Mouse (Mus musculus): ENCODE measurements at regions not wholly inside any gene's neighbourhood (a gene's known extent, or its start where the extent isn't known, plus 50 kb on each side); places are given as distances from the start of the nearest gene placed in this dataset.

GRCm38 (mm10) chr6:95198611-95199010 lies 81.6 kb downstream of the Kbtbd8 start:
- TF ChIP-seq TCF12 (IDR thresholded peaks at IDR 0.05; ENCODE audit: low read depth, low read length) = no peak
- TF ChIP-seq HCFC1 (IDR thresholded peaks at IDR 0.05; ENCODE audit: low read depth, low read length) = no peak
- no peak for TF ChIP-seq E2F4 (IDR thresholded peaks at IDR 0.05; ENCODE audit: insufficient replicate concordance, low read depth, low read length)
- TF ChIP-seq MAZ (IDR thresholded peaks at IDR 0.05; ENCODE audit: low read depth, low read length) = no peak
- no peak for TF ChIP-seq RAD21 (IDR thresholded peaks at IDR 0.05; ENCODE audit: low read depth, low read length)
- no peak for TF ChIP-seq CHD2 (IDR thresholded peaks at IDR 0.05; ENCODE audit: low read length)
- H3K4me1 ChIP-seq (ENCODE audit: control insufficient read depth in 1 of 2, insufficient read depth in 2 of 2) = no peaks in the 10 kb centered on the region
- in situ Hi-C loops (cut with MboI; ENCODE audit: low pct_ligation_motif_present, low pct_unique_long_range_greater_than_20kb, low sequenced_read_pairs) = no loop called here
- H3K4me3 ChIP-seq (replicated peaks in 1 of 3; ENCODE audit: low read depth in 2 of 3, low read length in 2 of 3, poor library complexity in 1 of 3) = no peak overlapping the region
- dilution Hi-C loops (cut with MboI; ENCODE audit: extremely low pct_ligation_motif_present, extremely low pct_unique_long_range_greater_than_20kb, low sequenced_read_pairs) = no loop called here
- H3K36me3 ChIP-seq (replicated peaks in 1 of 2; ENCODE audit: control insufficient read depth in 1 of 2, insufficient read depth in 1 of 2, low read length in 1 of 2) = no peaks in the 10 kb centered on the region
- no peak for DNase-seq (ENCODE audit: extremely low read depth)
- H3K9me3 ChIP-seq (replicated peaks; ENCODE audit: low read length) = no peaks in the 10 kb centered on the region
- no peaks in the 10 kb centered on the region for H3K27me3 ChIP-seq (replicated peaks)
- no peaks in the 10 kb centered on the region for H3K79me2 ChIP-seq (replicated peaks; ENCODE audit: control insufficient read depth, extremely low read depth, insufficient read depth, poor library complexity, severe bottlenecking)
- no peak overlapping the region for H3K4me2 ChIP-seq (ENCODE audit: insufficient read depth, low read depth, poor library complexity, severe bottlenecking)
- no peak overlapping the region for H3K27ac ChIP-seq (ENCODE audit: insufficient read depth, low read depth)
- no peak overlapping the region for H3K9ac ChIP-seq (ENCODE audit: insufficient read depth, low read depth)

GRCm38 (mm10) chr6:95202291-95202790 lies 85.3 kb downstream of the Kbtbd8 start:
- in situ Hi-C loops (cut with MboI; ENCODE audit: low pct_ligation_motif_present, low pct_unique_long_range_greater_than_20kb, low sequenced_read_pairs) = no loop called here

DNA sequence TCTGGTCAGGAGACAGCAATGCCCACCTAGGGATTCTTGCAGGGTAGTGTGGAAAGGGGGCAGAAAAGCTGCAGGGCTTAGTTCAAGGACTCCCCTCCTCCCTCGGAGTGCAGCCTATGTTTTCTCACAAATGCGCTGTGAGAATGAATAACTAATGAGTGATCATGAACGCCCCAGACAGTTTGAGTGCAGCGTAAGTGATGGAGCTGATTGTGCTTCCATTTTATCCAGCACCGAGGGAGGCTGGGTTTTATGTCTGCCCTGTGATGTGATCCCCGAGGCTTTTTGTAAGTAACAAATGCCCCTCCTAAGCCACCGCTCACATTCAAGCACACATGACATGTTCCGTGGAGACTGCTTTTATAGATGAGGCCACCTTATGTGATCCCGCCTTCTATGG lies 85.9 kb downstream of the Kbtbd8 start:
- H3K79me2 ChIP-seq (replicated peaks; ENCODE audit: control insufficient read depth, extremely low read depth, insufficient read depth, poor library complexity, severe bottlenecking) = no peaks in the 10 kb centered on the region
- no peak overlapping the region for H3K4me2 ChIP-seq (ENCODE audit: insufficient read depth, low read depth, poor library complexity, severe bottlenecking)
- no peak overlapping the region for H3K27ac ChIP-seq (ENCODE audit: insufficient read depth, low read depth)
- no peaks in the 10 kb centered on the region for H3K9me3 ChIP-seq (replicated peaks; ENCODE audit: low read length)
- H3K4me3 ChIP-seq (replicated peaks in 1 of 3; ENCODE audit: low read depth in 2 of 3, low read length in 2 of 3, poor library complexity in 1 of 3) = no peak overlapping the region
- TF ChIP-seq CTCF (conservative IDR thresholded peaks at IDR 0.05 in 1 of 2, IDR thresholded peaks at IDR 0.05 in 1 of 2; ENCODE audit: low read depth in 2 of 2, low read length in 2 of 2) (no peak), ZKSCAN1 (IDR thresholded peaks at IDR 0.05; ENCODE audit: borderline replicate concordance, low read depth, low read length) (no peak), MAZ (IDR thresholded peaks at IDR 0.05; ENCODE audit: low read depth, low read length) (no peak), EP300 (IDR thresholded peaks at IDR 0.05; ENCODE audit: low read length) (no peak), TBP (conservative IDR thresholded peaks at IDR 0.05; ENCODE audit: low read depth, low read length) (no peak), ZC3H11A (IDR thresholded peaks at IDR 0.05; ENCODE audit: low read depth, low read length) (no peak), SMC3 (IDR thresholded peaks at IDR 0.05; ENCODE audit: low read depth, low read length) (no peak), ELF1 (IDR thresholded peaks at IDR 0.05; ENCODE audit: low read depth, low read length) (no peak), CHD2 (IDR thresholded peaks at IDR 0.05; ENCODE audit: low read length) (no peak), RAD21 (IDR thresholded peaks at IDR 0.05; ENCODE audit: low read depth, low read length) (no peak), ZNF384 (IDR thresholded peaks at IDR 0.05; ENCODE audit: low read depth, low read length) (no peak), KAT2A (IDR thresholded peaks at IDR 0.05; ENCODE audit: insufficient replicate concordance, low read length) (no peak), NRF1 (IDR thresholded peaks at IDR 0.05; ENCODE audit: low read depth, low read length) (no peak), UBTF (IDR thresholded peaks at IDR 0.05; ENCODE audit: low read depth, low read length) (no peak), ETS1 (conservative IDR thresholded peaks at IDR 0.05; ENCODE audit: low read depth, low read length) (no peak), RCOR1 (conservative IDR thresholded peaks at IDR 0.05; ENCODE audit: low read depth, low read length) (no peak), IRF4 (IDR thresholded peaks at IDR 0.05; ENCODE audit: low read depth, low read length) (no peak), BHLHE40 (IDR thresholded peaks at IDR 0.05; ENCODE audit: low read depth, low read length) (no peak)
- no peak overlapping the region for H3K9ac ChIP-seq (ENCODE audit: insufficient read depth, low read depth)
- peaks cover 0 to 9% of the 10 kb centered on the region in 2 experiments; a peak in 2 of 4 replicates for H3K4me1 ChIP-seq (ENCODE audit: control insufficient read depth in 1 of 2, insufficient read depth in 2 of 2)
- H3K27me3 ChIP-seq (replicated peaks) = no peaks in the 10 kb centered on the region
- DNase-seq (ENCODE audit: extremely low read depth) = no peak
- H3K36me3 ChIP-seq (replicated peaks in 1 of 2; ENCODE audit: control insufficient read depth in 1 of 2, insufficient read depth in 1 of 2, low read length in 1 of 2) = no peaks in the 10 kb centered on the region
- dilution Hi-C loops (cut with MboI; ENCODE audit: extremely low pct_ligation_motif_present, extremely low pct_unique_long_range_greater_than_20kb, low sequenced_read_pairs) = no loop called here
- in situ Hi-C loops (cut with MboI; ENCODE audit: low pct_ligation_motif_present, low pct_unique_long_range_greater_than_20kb, low sequenced_read_pairs) = no loop called here

More at GRCm38 (mm10) chr6:95202291-95202790, 85.3 kb downstream of the Kbtbd8 start:
- Histone ChIP-seq H3K27me3 (replicated peaks) (no peaks in the 10 kb centered on the region), H3K4me3 (replicated peaks in 1 of 3; ENCODE audit: low read depth in 2 of 3, low read length in 2 of 3, poor library complexity in 1 of 3) (no peak overlapping the region), H3K9ac (ENCODE audit: insufficient read depth, low read depth) (no peak overlapping the region), H3K4me1 (ENCODE audit: control insufficient read depth in 1 of 2, insufficient read depth in 2 of 2) (peaks cover 0 to 9% of the 10 kb centered on the region in 2 experiments; a peak in 2 of 4 replicates), H3K4me2 (ENCODE audit: insufficient read depth, low read depth, poor library complexity, severe bottlenecking) (no peak overlapping the region), H3K36me3 (replicated peaks in 1 of 2; ENCODE audit: control insufficient read depth in 1 of 2, insufficient read depth in 1 of 2, low read length in 1 of 2) (no peaks in the 10 kb centered on the region), H3K9me3 (replicated peaks; ENCODE audit: low read length) (no peaks in the 10 kb centered on the region), H3K79me2 (replicated peaks; ENCODE audit: control insufficient read depth, extremely low read depth, insufficient read depth, poor library complexity, severe bottlenecking) (no peaks in the 10 kb centered on the region), H3K27ac (ENCODE audit: insufficient read depth, low read depth) (no peak overlapping the region)
- no peak for DNase-seq (ENCODE audit: extremely low read depth)
- dilution Hi-C loops (cut with MboI; ENCODE audit: extremely low pct_ligation_motif_present, extremely low pct_unique_long_range_greater_than_20kb, low sequenced_read_pairs) = no loop called here
- TF ChIP-seq MXI1 (IDR thresholded peaks at IDR 0.05; ENCODE audit: low read depth, low read length) (no peak), RCOR1 (conservative IDR thresholded peaks at IDR 0.05; ENCODE audit: low read depth, low read length) (no peak), UBTF (IDR thresholded peaks at IDR 0.05; ENCODE audit: low read depth, low read length) (no peak), MAX (IDR thresholded peaks at IDR 0.05; ENCODE audit: low read length) (no peak), NELFE (IDR thresholded peaks at IDR 0.05; ENCODE audit: low read depth, low read length) (no peak), ELF1 (IDR thresholded peaks at IDR 0.05; ENCODE audit: low read depth, low read length) (no peak), POLR2A (IDR thresholded peaks at IDR 0.05; ENCODE audit: low read depth, low read length) (no peak)
